Mouse (Mus musculus): ENCODE results near the gene Cmbl. TPM values are rescaled to one million over a fixed set of nuclear protein-coding genes. Genes with fewer than 3 reads are reported as not detected.
A peak's percentile ranks its signal among the peaks of the same experiment; 100 is the strongest.

The Cmbl gene
- polyA plus RNA-seq, 1 experiment from 2014 or later = 9.1 TPM

- no peak; the same call in 1 of the 2 replicates for ATAC-seq (ENCODE audit: low FRiP score)
- no peak for DNase-seq (ENCODE audit: low spot score)
These were observed 22.6 kb downstream of the Cmbl start for GRCm38 (mm10) chr15:31587789-31588188.

GRCm38 (mm10) chr15:31588989-31589640 lies 23.9 kb downstream of the Cmbl start:
- DNase-seq (ENCODE audit: low spot score) (no peak), ATAC-seq (ENCODE audit: low FRiP score) (no peak)
- no peaks in the 10 kb centered on the region for H3K27me3 ChIP-seq (ENCODE audit: control insufficient read depth, insufficient read depth, low read length)
- H3K36me3 ChIP-seq (replicated peaks; ENCODE audit: control insufficient read depth, insufficient read depth) = peaks cover 54% of the 10 kb centered on the region
- H3K4me2 ChIP-seq (replicated peaks) = no peak overlapping the region
- no peak overlapping the region for H3K4me3 ChIP-seq (replicated peaks; ENCODE audit: low read length)
- no peak overlapping the region for H3K9ac ChIP-seq
- no peak overlapping the region for H3K27ac ChIP-seq
- H3K4me1 ChIP-seq (replicated peaks; ENCODE audit: control insufficient read depth, insufficient read depth, low read length) = no peaks in the 10 kb centered on the region
- WGBS = 65% methylated on average over 8 of the region's 8 CpGs
- no peaks in the 10 kb centered on the region for H3K9me3 ChIP-seq (ENCODE audit: control insufficient read depth, low read length)

More at GRCm38 (mm10) chr15:31587789-31588188, 22.6 kb downstream of the Cmbl start:
- Histone ChIP-seq H3K27ac (no peak overlapping the region), H3K4me2 (replicated peaks) (no peak overlapping the region), H3K27me3 (ENCODE audit: control insufficient read depth, insufficient read depth, low read length) (no peaks in the 10 kb centered on the region), H3K9me3 (ENCODE audit: control insufficient read depth, low read length) (no peaks in the 10 kb centered on the region), H3K36me3 (replicated peaks; ENCODE audit: control insufficient read depth, insufficient read depth) (peaks cover 40% of the 10 kb centered on the region), H3K4me3 (replicated peaks; ENCODE audit: low read length) (no peak overlapping the region), H3K9ac (no peak overlapping the region), H3K4me1 (replicated peaks; ENCODE audit: control insufficient read depth, insufficient read depth, low read length) (no peaks in the 10 kb centered on the region)
- WGBS = 83% methylated on average over 2 of the region's 2 CpGs

GRCm38 (mm10) chr15:31590176-31590575 lies 25.0 kb downstream of the Cmbl start:
- Histone ChIP-seq H3K27me3 (ENCODE audit: control insufficient read depth, insufficient read depth, low read length) (no peaks in the 10 kb centered on the region), H3K9me3 (ENCODE audit: control insufficient read depth, low read length) (no peaks in the 10 kb centered on the region), H3K4me2 (replicated peaks) (no peak overlapping the region), H3K27ac (no peak overlapping the region), H3K9ac (no peak overlapping the region), H3K36me3 (replicated peaks; ENCODE audit: control insufficient read depth, insufficient read depth) (peaks cover 64% of the 10 kb centered on the region), H3K4me1 (replicated peaks; ENCODE audit: control insufficient read depth, insufficient read depth, low read length) (no peaks in the 10 kb centered on the region), H3K4me3 (replicated peaks; ENCODE audit: low read length) (no peak overlapping the region)
- WGBS = 93% methylated on average over 5 of the region's 5 CpGs
- DNase-seq (ENCODE audit: low spot score) (no peak), ATAC-seq (ENCODE audit: low FRiP score) (no peak)

GRCm38 (mm10) chr15:31592531-31592930 lies 27.3 kb downstream of the Cmbl start:
- no peak for ATAC-seq (ENCODE audit: low FRiP score)
- 89% methylated on average over 8 of the region's 8 CpGs for WGBS
- DNase-seq (ENCODE audit: low spot score) = no peak

GRCm38 (mm10) chr15:31594260-31594659 lies 29.1 kb downstream of the Cmbl start:
- no peak for ATAC-seq (ENCODE audit: low FRiP score)
- DNase-seq (ENCODE audit: low spot score) = no peak
- Histone ChIP-seq H3K4me1 (replicated peaks; ENCODE audit: control insufficient read depth, insufficient read depth, low read length) (peaks cover 5% of the 10 kb centered on the region), H3K4me3 (replicated peaks; ENCODE audit: low read length) (no peak overlapping the region), H3K27ac (no peak overlapping the region), H3K9ac (no peak overlapping the region), H3K9me3 (ENCODE audit: control insufficient read depth, low read length) (no peaks in the 10 kb centered on the region), H3K36me3 (replicated peaks; ENCODE audit: control insufficient read depth, insufficient read depth) (peaks cover 86% of the 10 kb centered on the region), H3K4me2 (replicated peaks) (no peak overlapping the region), H3K27me3 (ENCODE audit: control insufficient read depth, insufficient read depth, low read length) (no peaks in the 10 kb centered on the region)
- WGBS = 92% methylated on average over 14 of the region's 14 CpGs

More at GRCm38 (mm10) chr15:31592531-31592930, 27.3 kb downstream of the Cmbl start:
- Histone ChIP-seq H3K9me3 (ENCODE audit: control insufficient read depth, low read length) (no peaks in the 10 kb centered on the region), H3K27me3 (ENCODE audit: control insufficient read depth, insufficient read depth, low read length) (no peaks in the 10 kb centered on the region), H3K9ac (no peak overlapping the region), H3K4me1 (replicated peaks; ENCODE audit: control insufficient read depth, insufficient read depth, low read length) (no peaks in the 10 kb centered on the region), H3K4me2 (replicated peaks) (no peak overlapping the region), H3K36me3 (replicated peaks; ENCODE audit: control insufficient read depth, insufficient read depth) (peaks cover 86% of the 10 kb centered on the region), H3K4me3 (replicated peaks; ENCODE audit: low read length) (no peak overlapping the region), H3K27ac (no peak overlapping the region)

GRCm38 (mm10) chr15:31595651-31596050 lies 30.5 kb downstream of the Cmbl start:
- WGBS = 91% methylated on average over 7 of the region's 7 CpGs
- H3K4me2 ChIP-seq (replicated peaks) = no peak overlapping the region
- H3K36me3 ChIP-seq (replicated peaks; ENCODE audit: control insufficient read depth, insufficient read depth) = peaks cover 72% of the 10 kb centered on the region
- H3K4me1 ChIP-seq (replicated peaks; ENCODE audit: control insufficient read depth, insufficient read depth, low read length) = peaks cover 18% of the 10 kb centered on the region
- no peak overlapping the region for H3K4me3 ChIP-seq (replicated peaks; ENCODE audit: low read length)
- no peaks in the 10 kb centered on the region for H3K27me3 ChIP-seq (ENCODE audit: control insufficient read depth, insufficient read depth, low read length)
- ATAC-seq (ENCODE audit: low FRiP score) (no peak), DNase-seq (ENCODE audit: low spot score) (no peak)
- H3K9me3 ChIP-seq (ENCODE audit: control insufficient read depth, low read length) = no peaks in the 10 kb centered on the region
- no peak overlapping the region for H3K27ac ChIP-seq
- no peak overlapping the region for H3K9ac ChIP-seq

- Histone ChIP-seq H3K27me3 (ENCODE audit: control insufficient read depth, insufficient read depth, low read length) (no peaks in the 10 kb centered on the region), H3K9me3 (ENCODE audit: control insufficient read depth, low read length) (no peaks in the 10 kb centered on the region), H3K4me3 (replicated peaks; ENCODE audit: low read length) (peak overlapping the region; percentile 75; the same call in 1 of the 2 replicates), H3K27ac (no peak overlapping the region), H3K4me1 (replicated peaks; ENCODE audit: control insufficient read depth, insufficient read depth, low read length) (peaks cover 22% of the 10 kb centered on the region), H3K36me3 (replicated peaks; ENCODE audit: control insufficient read depth, insufficient read depth) (peaks cover 31% of the 10 kb centered on the region), H3K9ac (no peak overlapping the region; the same call in 1 of the 2 replicates), H3K4me2 (replicated peaks) (peak overlapping the region; percentile 75)
- WGBS = 77% methylated on average over 4 of the region's 4 CpGs
- ATAC-seq (ENCODE audit: low FRiP score) (no peak), DNase-seq (ENCODE audit: low spot score) (no peak)
These were observed 34.6 kb downstream of the Cmbl start for GRCm38 (mm10) chr15:31599834-31600233.

- peak; percentile 82 for ATAC-seq (ENCODE audit: low FRiP score)
- no peaks in the 10 kb centered on the region for H3K9me3 ChIP-seq (ENCODE audit: control insufficient read depth, low read length)
These were observed 36.1 kb downstream of the Cmbl start for GRCm38 (mm10) chr15:31601279-31601645.

GRCm38 (mm10) chr15:31601646-31602374 lies 36.6 kb downstream of the Cmbl start, which contains the start of the genes Cct5 and Fam173b:
Gene Cct5, minus strand, starts transcription at chr15:31601804.
Gene Fam173b, plus strand, starts transcription at chr15:31601852.
- Histone ChIP-seq H3K9ac (peak within 1 kb of the TSS; percentile 89), H3K27me3 (ENCODE audit: control insufficient read depth, insufficient read depth, low read length) (no peaks in the 10 kb centered on the region), H3K36me3 (replicated peaks; ENCODE audit: control insufficient read depth, insufficient read depth) (peaks cover 11% of the 10 kb centered on the region), H3K4me1 (replicated peaks; ENCODE audit: control insufficient read depth, insufficient read depth, low read length) (peaks cover 22% of the 10 kb centered on the region), H3K4me2 (replicated peaks) (peak within 1 kb of the TSS; percentile 75), H3K27ac (peak within 1 kb of the TSS; percentile 93), H3K4me3 (replicated peaks; ENCODE audit: low read length) (peak within 1 kb of the TSS; percentile 75), H3K9me3 (ENCODE audit: control insufficient read depth, low read length) (no peaks in the 10 kb centered on the region)
- peak; percentile 90 for ATAC-seq (ENCODE audit: low FRiP score)
- under 1% methylated on average over 63 of the region's 63 CpGs for WGBS
- peak; percentile 100 for DNase-seq (ENCODE audit: low spot score)

More at GRCm38 (mm10) chr15:31601279-31601645, 36.1 kb downstream of the Cmbl start:
- Histone ChIP-seq H3K4me1 (replicated peaks; ENCODE audit: control insufficient read depth, insufficient read depth, low read length) (peaks cover 22% of the 10 kb centered on the region), H3K9ac (peak overlapping the region; percentile 89), H3K4me3 (replicated peaks; ENCODE audit: low read length) (peak overlapping the region; percentile 75), H3K27me3 (ENCODE audit: control insufficient read depth, insufficient read depth, low read length) (no peaks in the 10 kb centered on the region), H3K4me2 (replicated peaks) (peak overlapping the region; percentile 75), H3K36me3 (replicated peaks; ENCODE audit: control insufficient read depth, insufficient read depth) (peaks cover 17% of the 10 kb centered on the region), H3K27ac (peak overlapping the region; percentile 93)
- DNase-seq (ENCODE audit: low spot score) = no peak
- under 1% methylated on average over 33 of the region's 33 CpGs for WGBS

All from hindbrain, embryonic 14.5 days (tissue).